In the genomic region with DNA sequence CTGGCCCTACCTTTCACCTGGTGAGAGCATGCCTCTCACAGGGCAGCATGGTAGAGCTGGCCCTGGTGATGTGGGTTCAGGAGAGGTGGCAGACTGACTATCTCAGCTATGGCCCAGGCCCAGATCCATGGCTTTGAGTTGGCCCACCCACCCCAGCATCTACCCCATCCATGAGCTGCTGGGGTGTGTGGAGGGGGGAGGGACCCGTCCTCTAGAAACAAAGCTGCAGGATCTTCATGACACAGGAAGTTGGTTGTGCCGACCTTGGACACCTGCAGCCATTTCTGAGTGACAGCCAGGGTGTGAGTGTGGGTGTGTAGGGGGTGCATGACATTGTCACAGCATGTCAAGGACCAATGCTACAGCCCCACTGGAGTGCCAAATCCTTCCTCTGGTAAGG, we compare ENCODE assay signal across 22 mouse cellular contexts.
"Had no signal": no experiment of that assay in that cellular context is flagged by ENCODE, and none has a peak within 500 bp of the region (broad histone marks: within the 10 kb centered on the region; RNA-seq: fewer than 3 reads in every experiment).

No protein-coding gene starts in this region.

- H3K4me1 ChIP-seq: liver, embryonic 15.5 days; lung, embryonic 15.5 days; stomach, embryonic 15.5 days had no signal

- H3K4me3 ChIP-seq: limb, embryonic 13.5 days; liver, embryonic 12.5 days; liver, embryonic 15.5 days; lung, embryonic 15.5 days; midbrain, embryonic 13.5 days; neural tube, embryonic 12.5 days; neural tube, embryonic 15.5 days; stomach, embryonic 15.5 days had no signal

- H3K36me3 ChIP-seq: limb, embryonic 13.5 days; liver, embryonic 12.5 days; liver, embryonic 15.5 days; lung, embryonic 15.5 days; midbrain, embryonic 13.5 days; neural tube, embryonic 12.5 days; neural tube, embryonic 15.5 days; stomach, embryonic 15.5 days had no signal

- H3K4me2 ChIP-seq: limb, embryonic 13.5 days; liver, embryonic 12.5 days; liver, embryonic 15.5 days; lung, embryonic 15.5 days; midbrain, embryonic 13.5 days; neural tube, embryonic 12.5 days; neural tube, embryonic 15.5 days; stomach, embryonic 15.5 days had no signal

- H3K9me3 ChIP-seq: limb, embryonic 13.5 days; liver, embryonic 12.5 days; liver, embryonic 15.5 days; lung, embryonic 15.5 days; midbrain, embryonic 13.5 days; neural tube, embryonic 12.5 days; neural tube, embryonic 15.5 days; stomach, embryonic 15.5 days had no signal

- H3K27ac ChIP-seq: limb, embryonic 13.5 days; liver, embryonic 12.5 days; liver, embryonic 15.5 days; lung, embryonic 15.5 days; midbrain, embryonic 13.5 days; neural tube, embryonic 12.5 days; neural tube, embryonic 15.5 days; stomach, embryonic 15.5 days had no signal

- H3K27me3 ChIP-seq: liver, embryonic 12.5 days; liver, embryonic 15.5 days; lung, embryonic 15.5 days; neural tube, embryonic 15.5 days; stomach, embryonic 15.5 days had no signal

- H3K9ac ChIP-seq: limb, embryonic 13.5 days; liver, embryonic 12.5 days; liver, embryonic 15.5 days; lung, embryonic 15.5 days; midbrain, embryonic 13.5 days; neural tube, embryonic 12.5 days; neural tube, embryonic 15.5 days; stomach, embryonic 15.5 days had no signal

- ATAC-seq: inflammation-experienced regulatory T-cells, adult 6 months; intestine, embryonic 16.5 days; liver, embryonic 12.5 days had no signal

- DNase-seq: kidney, adult 18-20 months; kidney, adult 9 months; kidney, postnatal 14 days; kidney, postnatal 4 days; left cerebral cortex, postnatal 4 days; liver; lung, adult 18-20 months; lung, postnatal 10 days; lung, postnatal 36 days; right cerebral cortex, adult 18-20 months; right cerebral cortex, postnatal 14 days; right cerebral cortex, postnatal 4 days had no signal
